Mouse (Mus musculus) lung, postnatal 25 days (tissue): ENCODE results near the gene Pdcd6.
A peak's percentile ranks its signal among the peaks of the same experiment; 100 is the strongest.

Experiments used
- DNase-seq: peaks from one replicate; pipeline ENCODE4 v3.0.0; 2022; ENCODE audit warnings: low spot score

The Pdcd6 gene

GRCm38 (mm10) chr13:74282299-74282698 is 35.1 kb downstream of the Pdcd6 start:
- DNase-seq: no peak

GRCm38 (mm10) chr13:74275726-74276125 is 41.7 kb downstream of the Pdcd6 start:
- no peak for DNase-seq

GRCm38 (mm10) chr13:74260231-74260992 is 57.0 kb downstream of the Pdcd6 start:
- DNase-seq: peak; percentile 18

DNA sequence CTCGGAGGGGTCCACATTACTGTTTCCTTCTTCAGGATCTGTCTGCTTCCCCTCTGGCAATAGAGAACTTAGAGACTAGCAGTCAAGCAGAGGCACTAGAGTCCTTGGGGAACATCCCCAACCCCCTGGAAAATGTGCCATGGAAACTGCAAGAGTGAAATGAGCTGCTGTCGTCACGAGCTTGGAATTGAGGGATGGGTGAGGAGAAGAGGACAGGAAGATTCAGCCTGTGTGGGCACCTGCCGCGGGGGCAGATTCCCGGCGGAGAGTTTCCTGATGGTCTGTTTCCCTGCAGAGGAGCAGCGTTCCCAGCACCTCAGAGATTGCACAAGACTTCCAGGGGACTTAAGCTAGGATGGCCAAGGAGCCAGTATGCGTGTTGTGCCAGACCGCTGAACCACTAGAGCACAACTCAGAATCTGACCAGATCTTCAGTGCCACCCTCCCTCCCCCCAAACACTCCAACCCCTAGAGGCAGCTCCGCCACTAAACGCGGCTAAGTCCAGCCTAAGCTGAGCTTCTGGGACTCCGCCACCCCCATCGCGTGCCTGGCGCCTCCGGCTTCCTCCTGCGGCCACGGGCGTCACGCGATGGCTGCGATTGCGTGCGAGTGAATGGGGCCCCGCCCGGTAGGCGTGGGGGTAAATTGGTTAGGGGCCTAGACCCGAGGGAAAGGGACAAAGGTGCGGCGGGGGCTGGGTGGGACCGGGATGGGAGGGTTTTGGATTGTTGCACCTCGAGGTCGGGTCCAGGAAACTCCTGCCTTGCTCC is 57.7 kb downstream of the Pdcd6 start:
- DNase-seq: peak; percentile 62
